Mouse (Mus musculus): ENCODE measurements around the gene Jade2. TPM values are rescaled to one million over a fixed set of nuclear protein-coding genes. Genes with fewer than 3 reads are reported as not detected.

The Jade2 gene
- polyA plus RNA-seq, 1 experiment from 2014 or later, result 31.6 TPM

DNA sequence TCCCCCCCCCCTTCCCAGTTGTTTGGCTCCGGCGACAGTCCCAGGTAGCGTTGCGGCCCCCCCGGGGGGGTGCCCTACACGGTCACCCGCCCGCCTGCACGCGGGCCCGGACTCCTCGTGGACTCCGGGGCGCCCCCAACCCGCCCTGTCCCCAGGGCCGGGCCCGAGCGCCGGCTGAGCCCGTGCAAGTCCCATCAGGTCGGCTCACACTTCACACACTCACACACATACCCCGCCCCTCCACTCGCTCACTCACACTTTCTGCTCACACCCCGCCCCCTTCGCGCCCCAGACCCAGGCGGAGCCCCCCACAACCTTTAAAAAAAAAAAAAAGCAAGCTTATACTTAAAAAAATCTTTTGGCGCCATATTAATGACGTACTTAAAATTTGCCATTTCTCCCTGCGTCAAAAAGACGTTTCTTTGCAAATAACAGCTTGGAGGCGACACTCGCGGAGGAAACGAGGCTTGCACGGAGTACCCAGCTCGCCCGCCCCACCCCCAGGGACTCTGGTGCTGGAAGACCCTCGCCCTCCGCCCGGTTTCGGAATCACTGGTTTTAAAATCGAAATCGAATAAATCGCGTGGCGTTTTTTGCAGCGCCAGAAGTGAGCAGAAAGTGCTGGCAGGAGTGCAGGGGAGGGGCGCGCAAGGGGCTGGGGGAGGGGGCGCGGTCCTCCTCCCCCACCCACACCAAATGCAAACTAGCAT is 520 bp upstream of the Jade2 start:
- in situ Hi-C loops (cut with MboI; ENCODE audit: low pct_unique_long_range_greater_than_20kb), result loop anchor here (5.0 kb wide), 1 partner anchor 109 kb away; the partner anchor contains the start of gene Cdkn2aipnl
- POLR2A ChIA-PET, result interaction anchor here (0.6 to 5.1 kb wide), 17 partner anchors 17 to 377 kb away, joined by 3 to 38 read pairs (median 5); partner anchors contain the start of gene Cdkn2aipnl
- no peak for DNase-seq (ENCODE audit: low read depth, low spot score)
- CTCF ChIA-PET, result no interaction called here
- ATAC-seq, result no peak
- no peak for TF ChIP-seq CTCF (IDR thresholded peaks at IDR 0.05)
- no peaks in the 10 kb centered on the region for H3K27me3 ChIP-seq

DNA sequence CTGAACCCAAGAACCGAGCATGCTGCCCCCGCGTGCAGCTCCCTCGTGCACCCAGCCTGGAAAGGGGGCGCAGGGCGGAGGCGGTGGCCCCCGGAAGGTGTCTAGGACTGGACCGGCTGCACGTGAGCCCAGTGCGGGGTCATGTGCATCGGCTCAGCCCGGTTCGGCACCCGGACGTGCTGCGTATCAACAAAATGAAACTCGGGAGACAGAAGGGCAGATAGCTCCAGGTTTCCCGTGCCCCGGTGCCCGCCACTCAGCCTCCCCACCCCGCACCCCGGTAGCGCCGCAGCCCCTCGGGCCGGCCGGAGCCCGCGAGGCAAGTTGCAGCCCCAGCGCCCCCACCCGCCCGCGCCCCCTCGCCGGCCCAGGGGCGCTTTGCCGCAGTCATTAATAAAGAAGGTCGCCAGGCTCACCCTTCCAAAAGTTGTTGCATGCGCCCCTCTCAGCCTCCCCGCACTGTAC is 805 bp downstream of the Jade2 start:
- no peak for TF ChIP-seq CTCF (IDR thresholded peaks at IDR 0.05)
- ChIA-PET CTCF (interaction anchor here (1.1 to 1.4 kb wide), 2 partner anchors 34 to 112 kb away, joined by 4 to 5 read pairs; no protein-coding TSS in a partner anchor), POLR2A (interaction anchor here (0.5 to 5.1 kb wide), 22 partner anchors 16 to 221 kb away, joined by 3 to 38 read pairs (median 5); partner anchors contain the start of genes Cdkn2aipnl, Rmnd5b and Ube2b)
- in situ Hi-C loops (cut with MboI; ENCODE audit: low pct_unique_long_range_greater_than_20kb), result loop anchor here (5.0 kb wide), 1 partner anchor 111 kb away; the partner anchor contains the start of gene Cdkn2aipnl
- ATAC-seq (no peak), DNase-seq (ENCODE audit: low read depth, low spot score) (no peak)
- no peaks in the 10 kb centered on the region for H3K27me3 ChIP-seq

DNA sequence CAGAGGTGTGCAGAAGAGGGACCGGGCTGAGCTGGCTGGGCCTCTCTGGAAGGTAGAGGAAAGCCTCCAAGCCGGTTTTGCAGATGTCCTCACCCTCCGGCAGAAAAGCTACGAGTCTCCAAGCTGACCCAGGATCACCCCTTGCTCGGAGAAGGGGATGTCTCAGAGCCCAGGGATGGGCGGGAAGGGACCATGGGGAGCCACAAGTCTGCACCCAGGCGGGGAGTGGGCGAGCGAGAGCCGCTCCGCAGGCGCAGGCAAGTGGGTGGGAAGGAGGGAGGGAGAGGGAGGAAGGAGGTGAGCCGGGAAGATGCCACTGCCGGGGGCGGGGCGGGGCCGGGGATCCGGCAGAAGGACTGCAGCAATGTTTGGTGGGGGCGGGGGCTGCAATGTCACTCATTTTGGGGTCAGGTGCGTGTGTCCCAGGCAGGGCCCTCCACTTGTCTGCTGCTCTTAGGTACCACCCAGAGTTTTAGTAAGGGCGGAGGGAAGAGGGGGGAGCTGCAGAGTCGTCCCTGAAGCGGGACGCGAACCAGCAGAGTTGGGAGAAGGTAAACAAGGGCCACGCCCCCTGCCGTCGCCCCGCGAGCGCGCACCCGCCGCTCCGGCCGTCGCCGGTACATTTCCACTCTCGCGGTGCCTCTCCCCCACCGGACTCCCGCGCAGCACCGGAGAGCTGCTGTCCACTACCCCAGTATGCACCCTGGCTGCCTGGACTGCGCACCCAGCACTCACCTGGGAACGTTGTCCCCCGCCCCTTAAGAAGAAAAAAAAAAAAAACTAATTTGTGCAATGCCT is 1.4 kb downstream of the Jade2 start:
- DNase-seq (ENCODE audit: low read depth, low spot score) (no peak), ATAC-seq (peak; percentile 53)
- no peaks in the 10 kb centered on the region for H3K27me3 ChIP-seq
- POLR2A ChIA-PET, result interaction anchor here (0.5 to 5.1 kb wide), 19 partner anchors 16 to 220 kb away, joined by 3 to 38 read pairs (median 5); partner anchors contain the start of genes Cdkn2aipnl, Rmnd5b and Ube2b
- TF ChIP-seq CTCF (IDR thresholded peaks at IDR 0.05), result no peak
- in situ Hi-C loops (cut with MboI; ENCODE audit: low pct_unique_long_range_greater_than_20kb), result loop anchor here (5.0 kb wide), 1 partner anchor 111 kb away; the partner anchor contains the start of gene Cdkn2aipnl
- CTCF ChIA-PET, result interaction anchor here (1.1 to 1.9 kb wide), 4 partner anchors 24 to 113 kb away, joined by 4 to 9 read pairs (median 6); no protein-coding TSS in a partner anchor

DNA sequence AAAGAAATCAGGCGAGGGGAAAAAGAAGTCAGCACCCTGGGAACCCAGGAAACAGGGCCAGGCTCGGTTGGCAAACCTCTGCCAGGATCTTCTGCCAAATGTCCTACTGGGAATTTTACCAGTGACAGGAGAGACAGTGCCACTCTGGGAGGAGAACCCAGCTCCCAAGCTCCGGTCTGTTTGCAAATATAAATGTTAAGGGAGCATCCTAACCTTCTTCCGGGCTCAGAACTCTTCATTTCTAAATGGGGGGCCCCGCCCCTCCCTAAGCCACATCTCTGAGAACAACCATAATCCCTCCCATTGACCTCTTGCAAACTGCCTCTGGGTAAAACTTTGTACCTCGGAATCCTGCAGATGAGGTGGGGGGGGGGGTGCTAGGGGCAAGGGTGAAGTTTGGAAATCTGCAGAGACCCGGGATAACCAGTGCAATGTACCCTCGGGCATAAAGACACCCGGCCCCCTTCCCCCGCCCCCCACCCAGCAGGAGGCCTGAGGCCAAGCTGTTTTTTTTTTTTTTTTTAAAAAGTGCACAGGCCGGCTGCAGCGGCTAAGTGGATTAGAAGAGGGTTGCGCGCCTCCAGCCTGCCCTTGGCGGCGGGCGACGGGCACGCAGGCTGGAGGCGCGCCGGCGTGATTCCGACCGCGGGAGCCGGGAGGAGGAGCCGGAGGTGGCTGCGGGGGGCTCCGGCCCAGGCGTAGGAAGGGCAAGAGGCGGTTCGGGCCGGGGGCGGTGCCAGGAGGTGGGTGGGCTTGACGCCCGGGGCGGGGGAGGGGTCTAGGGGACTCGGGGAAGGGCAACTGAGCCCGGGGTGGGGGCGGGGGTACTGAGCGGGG is 2.3 kb downstream of the Jade2 start:
- in situ Hi-C loops (cut with MboI; ENCODE audit: low pct_unique_long_range_greater_than_20kb), result loop anchor here (5.0 kb wide), 2 partner anchors 38 to 112 kb away; partner anchors contain the start of gene Cdkn2aipnl
- DNase-seq (ENCODE audit: low read depth, low spot score), result no peak
- CTCF ChIA-PET, result interaction anchor here (0.7 to 1.9 kb wide), 9 partner anchors 21 to 114 kb away, joined by 3 to 9 read pairs (median 4); no protein-coding TSS in a partner anchor
- TF ChIP-seq CTCF (IDR thresholded peaks at IDR 0.05), result no peak
- no peaks in the 10 kb centered on the region for H3K27me3 ChIP-seq
- peak; percentile 56 for ATAC-seq
- POLR2A ChIA-PET, result interaction anchor here (0.6 to 5.1 kb wide), 13 partner anchors 20 to 251 kb away, joined by 3 to 38 read pairs (median 4); partner anchors contain the start of gene Cdkn2aipnl

DNA sequence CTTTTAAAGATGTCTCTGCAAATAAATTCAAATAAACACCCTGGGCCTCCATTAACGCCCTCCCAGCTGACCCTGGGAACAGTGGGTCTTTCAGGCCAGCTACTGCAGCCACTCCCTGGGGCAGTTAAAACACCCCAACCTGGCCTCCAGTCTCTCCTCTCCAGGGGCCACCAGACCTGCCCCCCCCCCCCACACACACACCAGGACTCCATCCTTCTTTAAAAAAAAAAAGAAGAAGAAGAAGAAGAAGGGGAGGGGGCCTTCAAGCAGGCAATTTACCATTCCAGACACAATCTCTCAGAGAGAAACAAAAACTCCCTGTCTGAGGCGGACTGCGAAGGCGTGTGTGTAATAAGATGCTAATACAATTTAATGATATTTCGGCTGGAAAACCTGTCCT is 4.9 kb downstream of the Jade2 start:
- CTCF ChIA-PET, result interaction anchor here (1.4 kb wide), 1 partner anchor 32 kb away, joined by 4 read pairs; no protein-coding TSS in a partner anchor
- in situ Hi-C loops (cut with MboI; ENCODE audit: low pct_unique_long_range_greater_than_20kb), result loop anchor here (5.0 kb wide), 1 partner anchor 35 kb away; no protein-coding TSS in a partner anchor
- no peak for ATAC-seq
- H3K27me3 ChIP-seq, result no peaks in the 10 kb centered on the region
- POLR2A ChIA-PET, result interaction anchor here (1.2 to 1.6 kb wide), 2 partner anchors 15 to 20 kb away, joined by 5 to 7 read pairs; no protein-coding TSS in a partner anchor
- TF ChIP-seq CTCF (IDR thresholded peaks at IDR 0.05), result no peak
- DNase-seq (ENCODE audit: low read depth, low spot score), result no peak

DNA sequence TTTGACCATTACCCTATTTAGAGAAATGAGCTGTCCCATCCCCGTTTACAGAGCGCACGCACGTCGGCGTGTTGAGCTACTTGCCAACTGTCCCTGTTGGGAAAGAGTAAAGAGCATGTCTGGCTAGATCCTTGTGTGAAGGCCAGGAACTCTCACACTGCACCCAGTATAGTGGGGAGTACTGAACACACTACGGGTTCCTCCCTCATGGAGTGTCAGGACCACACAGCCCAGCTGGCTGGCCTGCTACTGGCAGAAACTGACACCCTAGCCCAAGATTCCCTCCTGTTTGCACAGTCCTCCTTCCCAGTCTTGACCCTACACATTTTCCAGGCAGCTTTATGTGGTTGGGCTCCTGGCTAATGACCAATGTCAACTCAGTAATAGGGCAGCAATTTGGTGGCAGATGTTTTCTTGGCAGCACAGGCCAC is 5.3 kb downstream of the Jade2 start:
- no peak for TF ChIP-seq CTCF (IDR thresholded peaks at IDR 0.05)
- ATAC-seq, result no peak
- no peaks in the 10 kb centered on the region for H3K27me3 ChIP-seq
- in situ Hi-C loops (cut with MboI; ENCODE audit: low pct_unique_long_range_greater_than_20kb), result loop anchor here (5.0 kb wide), 1 partner anchor 35 kb away; no protein-coding TSS in a partner anchor
- ChIA-PET CTCF (interaction anchor here (1.1 to 1.4 kb wide), 2 partner anchors 13 to 32 kb away, joined by 3 to 4 read pairs; no protein-coding TSS in a partner anchor), POLR2A (interaction anchor here (1.2 to 1.6 kb wide), 2 partner anchors 14 to 19 kb away, joined by 5 to 7 read pairs; no protein-coding TSS in a partner anchor)
- DNase-seq (ENCODE audit: low read depth, low spot score), result no peak

DNA sequence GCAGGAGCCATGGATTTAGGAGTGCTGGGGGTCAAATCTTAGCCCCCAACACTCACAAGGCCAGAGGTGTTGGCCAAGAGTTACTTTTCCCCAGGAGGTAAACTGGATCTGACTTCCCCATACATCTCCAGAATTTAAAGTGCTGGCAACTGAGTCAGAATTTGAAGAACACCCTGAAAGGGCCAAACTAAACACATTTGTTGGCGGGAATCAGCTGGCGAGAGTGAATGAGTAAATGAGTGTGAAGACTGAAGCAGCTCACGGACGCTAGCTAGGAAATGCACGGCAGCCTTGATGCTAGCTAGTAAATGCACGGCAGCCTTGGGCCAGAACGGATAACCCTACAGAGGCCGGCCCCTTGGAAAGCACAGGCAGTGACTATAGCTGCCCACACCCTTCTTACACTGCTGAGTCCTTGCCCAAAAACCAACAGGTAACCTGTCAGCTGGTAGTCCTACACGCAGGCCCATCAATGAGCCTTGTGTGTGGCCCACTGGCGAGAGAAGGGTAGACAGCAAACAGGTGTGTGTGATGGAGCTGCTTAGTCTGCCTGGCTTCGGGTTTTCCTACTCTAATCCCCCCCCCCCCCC is 6.6 kb downstream of the Jade2 start:
- ChIA-PET CTCF (interaction anchor here (1.1 to 2.2 kb wide), 4 partner anchors 13 to 33 kb away, joined by 3 to 4 read pairs (median 4); no protein-coding TSS in a partner anchor), POLR2A (interaction anchor here (1.0 to 1.5 kb wide), 2 partner anchors 18 to 27 kb away, joined by 3 read pairs; no protein-coding TSS in a partner anchor)
- no peaks in the 10 kb centered on the region for H3K27me3 ChIP-seq
- ATAC-seq (no peak), DNase-seq (ENCODE audit: low read depth, low spot score) (no peak)
- TF ChIP-seq CTCF (IDR thresholded peaks at IDR 0.05), result no peak
- in situ Hi-C loops (cut with MboI; ENCODE audit: low pct_unique_long_range_greater_than_20kb), result loop anchor here (5.0 kb wide), 1 partner anchor 34 kb away; no protein-coding TSS in a partner anchor

DNA sequence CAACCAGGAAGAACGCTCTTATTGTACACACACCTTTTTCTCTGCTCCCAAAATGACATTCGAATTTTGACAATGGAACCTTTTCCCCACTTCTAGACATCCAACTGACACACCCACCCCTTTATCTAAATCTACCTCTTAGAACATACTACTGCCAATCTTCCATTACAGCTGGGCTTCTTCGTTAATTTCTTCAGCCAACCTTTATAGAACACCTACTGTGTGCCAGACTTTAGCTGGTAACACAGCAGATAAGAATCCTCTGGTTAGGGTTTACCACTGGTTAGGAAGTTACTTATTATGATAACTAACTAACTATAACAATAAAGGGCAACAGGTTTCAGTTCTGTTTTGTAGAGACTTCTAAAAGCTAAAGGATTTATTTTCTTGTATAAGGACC is 9.1 kb downstream of the Jade2 start:
- no peaks in the 10 kb centered on the region for H3K27me3 ChIP-seq
- in situ Hi-C loops (cut with MboI; ENCODE audit: low pct_unique_long_range_greater_than_20kb), result no loop called here
- POLR2A ChIA-PET, result no interaction called here
- ATAC-seq (no peak), DNase-seq (ENCODE audit: low read depth, low spot score) (no peak)
- no peak for TF ChIP-seq CTCF (IDR thresholded peaks at IDR 0.05)
- CTCF ChIA-PET, result no interaction called here

DNA sequence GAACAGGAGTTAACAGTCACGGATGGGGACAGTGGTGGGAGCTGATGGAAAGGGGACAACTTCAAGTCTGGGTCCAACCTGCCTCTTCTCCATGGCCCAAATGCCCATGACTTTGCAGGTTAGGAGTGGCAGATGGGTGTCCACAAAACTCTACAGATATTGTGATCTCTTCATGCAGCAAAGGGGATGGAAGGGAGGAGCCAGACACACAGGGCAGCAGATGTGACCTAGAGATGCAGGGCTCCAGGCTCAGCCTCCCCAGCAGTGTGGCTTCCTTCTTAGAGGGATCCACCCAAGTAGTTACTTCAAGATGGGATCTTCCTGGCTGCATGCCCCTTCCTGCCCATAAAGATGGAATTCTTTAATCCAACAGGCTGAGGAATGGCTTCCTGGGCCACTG is 9.6 kb downstream of the Jade2 start:
- POLR2A ChIA-PET, result no interaction called here
- TF ChIP-seq CTCF (IDR thresholded peaks at IDR 0.05), result no peak
- DNase-seq (ENCODE audit: low read depth, low spot score) (no peak), ATAC-seq (no peak)
- in situ Hi-C loops (cut with MboI; ENCODE audit: low pct_unique_long_range_greater_than_20kb), result no loop called here
- CTCF ChIA-PET, result no interaction called here
- no peaks in the 10 kb centered on the region for H3K27me3 ChIP-seq
